Mouse (Mus musculus): ENCODE measurements around the gene Nabp1.
A peak's percentile ranks its signal among the peaks of the same experiment; 100 is the strongest.

The Nabp1 gene

DNA sequence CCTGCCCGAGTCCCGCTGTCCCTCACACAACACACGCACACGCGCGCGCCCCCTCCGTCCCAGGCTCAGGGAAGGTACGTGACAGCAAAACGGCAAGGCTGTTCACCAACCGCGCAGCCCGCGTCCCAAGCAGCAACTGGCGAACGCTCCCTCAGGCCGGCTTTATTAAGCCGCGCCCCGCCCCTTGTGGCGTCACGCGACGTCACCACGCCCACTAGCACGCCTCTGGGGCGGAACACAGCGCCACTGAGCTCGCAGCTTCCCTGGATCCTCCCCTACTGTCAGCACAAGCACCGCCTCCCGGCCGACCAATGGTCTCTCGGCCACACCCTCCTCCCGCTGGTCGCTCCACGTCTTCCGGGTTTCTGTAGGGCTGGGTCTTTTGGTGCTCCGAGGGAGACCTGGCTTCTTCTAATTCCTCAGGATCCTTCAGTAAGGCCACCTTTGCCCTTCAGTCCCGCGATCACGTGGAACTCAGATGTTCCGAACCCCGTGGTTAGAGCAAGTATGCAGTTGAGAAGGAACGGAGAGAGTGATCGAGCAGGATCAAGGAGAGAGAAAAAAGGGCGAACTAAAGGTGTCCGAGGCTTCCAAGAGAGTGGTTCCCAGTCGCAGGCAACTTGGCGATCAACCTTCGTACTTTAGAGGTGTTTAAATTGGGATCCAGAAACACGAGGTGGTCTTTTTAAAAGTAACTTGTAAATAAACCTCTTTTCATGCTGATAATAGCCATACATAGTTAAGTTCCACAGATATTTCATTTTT is at the start of gene Nabp1:
Gene Nabp1, minus strand, starts transcription at position 164 of the 765 bp plus-strand sequence.
- peak; percentile 99 for DNase-seq (ENCODE audit: low read depth, low spot score)

DNA sequence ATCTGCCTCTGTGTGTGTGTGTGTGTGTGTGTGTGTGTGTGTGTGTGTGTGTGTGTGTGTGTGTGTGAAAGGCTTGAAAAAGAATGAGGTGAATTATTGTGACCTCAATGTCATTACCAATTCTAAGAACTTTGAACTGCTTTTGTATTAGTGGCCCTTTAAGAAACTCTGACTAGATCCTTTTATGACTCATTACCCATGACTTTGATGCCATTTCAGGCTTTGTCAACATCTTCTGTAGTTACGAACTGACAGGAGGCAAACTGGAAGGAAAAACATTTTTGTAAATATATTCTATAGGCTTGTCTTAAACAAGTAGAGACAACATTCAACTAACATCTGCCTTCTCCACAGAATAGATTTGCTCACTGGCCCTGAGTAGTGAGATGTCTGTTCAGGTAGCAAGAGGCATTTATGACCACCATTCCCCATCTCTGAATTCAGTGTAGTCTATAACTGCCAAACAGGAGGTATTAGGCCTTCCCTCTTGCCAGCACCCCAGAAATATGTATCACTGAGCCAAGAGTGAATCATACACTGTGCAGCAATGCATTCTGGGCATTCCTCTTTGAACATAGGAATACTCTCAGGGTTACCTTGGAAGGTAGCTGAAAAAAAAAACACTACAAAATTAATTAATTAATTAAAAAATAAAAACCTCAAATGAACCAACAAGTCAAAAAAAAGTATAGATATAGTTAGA is 47.5 kb upstream of the Nabp1 start:
- DNase-seq (ENCODE audit: low read depth, low spot score), result peak; percentile 58

DNA sequence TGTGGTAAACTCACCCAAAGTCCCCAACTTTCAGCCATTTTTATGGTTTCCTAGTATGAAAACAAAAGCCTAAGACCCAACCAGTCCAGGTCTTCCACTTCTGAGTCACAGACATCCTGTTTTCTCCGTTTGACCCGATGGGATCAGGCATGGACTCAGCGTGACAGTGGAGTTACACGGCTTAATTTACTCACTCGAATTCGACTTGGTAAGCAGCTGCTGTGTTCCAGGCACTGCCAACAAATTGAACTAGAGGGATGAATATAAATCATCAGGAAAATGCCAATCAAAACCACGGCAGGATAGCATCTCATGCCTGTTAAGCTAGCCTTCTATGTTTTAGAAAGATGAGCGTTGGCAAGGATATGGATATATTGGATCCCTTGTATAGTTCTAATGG is 43.4 kb upstream of the Nabp1 start:
- DNase-seq (ENCODE audit: low read depth, low spot score), result no peak

DNA sequence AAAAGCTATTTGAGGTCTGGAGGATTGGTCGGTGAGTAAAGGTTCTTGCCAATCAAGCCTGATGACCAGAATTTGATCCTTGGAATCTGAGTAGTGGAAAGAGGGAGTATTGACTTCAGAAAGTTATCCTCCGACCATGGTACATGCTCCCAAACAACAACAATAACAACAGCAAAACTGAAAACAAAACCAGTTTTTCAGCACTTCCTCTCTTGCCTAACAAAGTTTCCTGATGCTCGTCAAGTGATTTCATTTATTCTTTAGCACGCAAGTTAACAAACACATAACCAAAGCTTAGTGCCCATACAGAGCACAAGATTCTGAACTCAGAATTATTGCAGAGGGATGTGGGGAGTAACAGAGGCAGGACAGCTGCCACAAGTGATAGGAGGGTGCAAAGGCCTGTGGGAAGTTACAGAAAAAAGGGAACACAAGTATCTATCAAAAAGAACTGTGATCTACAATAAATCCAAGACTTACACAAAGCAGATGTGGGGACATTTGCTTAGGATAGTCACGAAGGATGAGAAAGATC is 42.1 kb upstream of the Nabp1 start:
- peak; percentile 29 for DNase-seq (ENCODE audit: low read depth, low spot score)

DNA sequence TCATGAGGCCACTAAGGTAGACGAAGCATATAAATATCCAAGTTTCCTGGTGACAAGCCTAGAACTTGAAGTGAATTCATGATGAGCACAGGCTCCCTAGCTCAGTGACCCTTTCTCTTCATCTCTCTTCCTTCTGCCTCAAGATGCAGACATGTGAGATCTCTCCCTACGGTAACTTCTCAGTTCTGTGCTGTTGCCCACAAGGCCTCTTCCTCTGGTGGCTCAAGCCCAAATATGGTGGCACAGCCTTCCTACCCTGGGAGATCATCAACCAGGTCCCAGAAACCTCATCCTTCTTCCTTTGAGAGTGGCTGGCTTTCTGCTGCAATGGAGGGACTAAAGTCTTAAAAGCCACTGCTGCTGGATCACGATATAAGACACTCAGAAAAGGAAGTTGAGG is 40.9 kb upstream of the Nabp1 start:
- DNase-seq (ENCODE audit: low read depth, low spot score), result no peak

DNA sequence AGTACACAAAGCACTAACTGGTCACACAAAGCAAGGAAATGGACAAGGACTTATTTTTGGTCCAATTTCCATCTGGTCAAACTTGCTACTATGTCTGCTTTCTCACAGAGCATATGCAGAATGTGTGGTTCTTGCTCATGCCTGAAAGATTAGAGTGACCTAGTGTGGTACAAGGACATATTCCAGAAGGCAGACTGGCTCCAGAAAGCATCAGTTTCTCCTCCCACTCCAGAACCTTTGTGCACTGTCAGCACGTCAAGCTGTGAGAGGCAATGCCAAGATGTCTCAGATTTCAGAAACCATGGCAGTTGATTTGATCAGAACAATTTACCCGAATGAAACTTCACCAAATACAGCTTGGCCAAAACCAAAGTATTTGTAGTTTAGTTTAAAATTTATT is 37.4 kb upstream of the Nabp1 start:
- DNase-seq (ENCODE audit: low read depth, low spot score), result no peak

DNA sequence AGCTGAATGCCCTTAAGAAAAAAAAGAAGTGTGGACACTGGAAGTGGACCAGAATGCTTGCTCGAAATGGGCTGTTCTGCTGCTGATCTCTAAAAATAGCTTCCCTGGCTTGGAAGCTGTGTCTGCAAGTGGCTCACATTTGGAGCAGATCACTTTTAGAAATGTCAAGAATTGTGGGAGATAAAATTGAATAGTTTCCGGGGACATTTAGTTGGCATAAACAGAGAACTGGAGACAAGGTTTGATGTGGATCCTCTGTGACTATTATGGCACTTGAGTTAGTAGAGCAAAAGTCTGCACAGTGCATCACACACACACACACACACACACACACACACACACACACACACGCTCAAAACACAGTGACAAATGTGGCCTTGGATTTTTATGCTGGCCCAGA is 36.8 kb upstream of the Nabp1 start:
- DNase-seq (ENCODE audit: low read depth, low spot score), result no peak

DNA sequence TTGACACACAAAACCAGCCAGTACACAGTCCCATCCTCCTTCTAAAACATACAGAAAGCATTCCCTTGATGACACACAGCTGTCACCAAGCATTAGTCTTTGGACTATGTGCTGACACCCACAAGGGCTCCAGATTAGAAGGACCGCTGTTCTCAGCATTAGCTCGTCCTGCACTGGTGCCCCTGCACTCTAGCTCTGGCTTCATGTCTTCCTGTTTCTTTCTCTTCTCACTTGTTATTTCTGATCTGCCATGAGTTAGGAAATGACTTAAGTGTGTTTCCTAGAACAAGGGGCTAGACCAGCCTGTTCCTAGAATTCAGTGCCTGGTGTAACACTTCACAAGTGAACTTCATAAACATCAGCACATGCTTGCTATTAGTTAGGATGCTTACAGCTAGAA is 36.2 kb upstream of the Nabp1 start:
- DNase-seq (ENCODE audit: low read depth, low spot score), result peak; percentile 50

DNA sequence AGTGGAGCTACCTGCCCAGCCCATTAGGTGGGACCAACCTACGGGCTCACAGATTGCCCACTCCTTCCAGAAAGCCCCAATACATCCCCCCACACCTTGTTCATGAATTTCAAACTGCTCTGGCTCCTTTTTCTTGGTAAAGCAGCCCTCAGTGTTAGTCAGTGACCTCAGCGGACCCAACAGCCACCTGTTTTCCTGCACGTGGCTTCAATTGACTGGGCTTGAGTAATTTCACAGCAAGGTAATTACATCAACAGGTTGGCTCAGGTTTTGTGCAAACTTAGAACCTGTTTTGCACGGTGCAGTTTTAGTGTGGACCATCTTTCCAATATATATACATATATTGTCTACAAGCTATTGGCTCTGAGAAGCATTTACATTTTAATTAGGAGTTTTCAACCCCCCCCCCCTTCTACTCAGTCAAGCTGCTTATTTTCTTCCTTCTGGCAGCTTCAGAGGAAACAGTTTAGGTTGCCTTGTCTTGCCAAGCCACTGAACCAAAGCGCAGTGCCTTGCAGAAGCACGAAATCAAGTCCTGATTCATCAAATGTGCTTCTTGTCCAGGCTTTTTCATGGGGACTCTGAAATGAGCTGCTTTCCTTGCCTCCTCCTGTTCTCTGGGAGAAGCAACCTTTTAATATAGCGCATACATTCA is 35.0 kb upstream of the Nabp1 start:
- peak; percentile 32 for DNase-seq (ENCODE audit: low read depth, low spot score)

DNA sequence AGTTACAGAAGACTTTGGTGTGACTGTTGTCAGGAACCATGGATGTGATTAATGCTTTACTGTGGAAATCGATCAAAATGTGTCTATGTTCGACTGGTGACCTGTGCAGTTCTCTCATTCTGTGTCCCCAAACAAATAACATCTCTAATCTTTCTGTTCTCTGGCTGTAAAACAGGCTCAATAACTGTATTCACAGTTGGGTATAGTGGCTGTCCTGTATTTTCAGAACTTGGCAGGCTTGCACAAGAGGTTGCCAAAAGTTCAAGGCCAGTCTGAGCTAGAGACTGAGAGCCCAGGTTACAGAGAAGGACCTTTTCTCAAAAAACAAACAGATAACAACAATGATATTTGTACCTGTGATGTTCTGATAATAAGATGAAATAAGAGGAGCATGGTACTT is 34.1 kb upstream of the Nabp1 start:
- DNase-seq (ENCODE audit: low read depth, low spot score), result no peak

DNA sequence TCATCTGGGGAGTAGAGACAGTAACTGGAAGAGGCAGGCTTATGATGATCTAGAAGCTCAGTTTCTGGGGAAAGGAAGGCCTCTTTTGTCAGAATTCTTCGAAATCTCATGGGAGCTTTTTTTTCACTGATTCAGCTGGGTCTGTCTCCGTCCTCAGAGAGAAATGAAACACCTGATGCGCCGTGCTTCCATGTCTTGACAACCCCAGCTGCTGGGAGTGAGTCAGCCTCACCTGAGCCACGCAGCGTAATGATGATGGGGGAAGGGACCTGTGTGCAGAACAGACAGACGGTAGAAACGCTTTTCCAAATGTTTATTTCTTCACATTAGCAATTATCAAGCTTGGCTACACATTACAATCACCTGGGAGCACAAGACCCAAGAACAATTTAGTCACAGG is 31.6 kb upstream of the Nabp1 start:
- peak; percentile 36 for DNase-seq (ENCODE audit: low read depth, low spot score)

DNA sequence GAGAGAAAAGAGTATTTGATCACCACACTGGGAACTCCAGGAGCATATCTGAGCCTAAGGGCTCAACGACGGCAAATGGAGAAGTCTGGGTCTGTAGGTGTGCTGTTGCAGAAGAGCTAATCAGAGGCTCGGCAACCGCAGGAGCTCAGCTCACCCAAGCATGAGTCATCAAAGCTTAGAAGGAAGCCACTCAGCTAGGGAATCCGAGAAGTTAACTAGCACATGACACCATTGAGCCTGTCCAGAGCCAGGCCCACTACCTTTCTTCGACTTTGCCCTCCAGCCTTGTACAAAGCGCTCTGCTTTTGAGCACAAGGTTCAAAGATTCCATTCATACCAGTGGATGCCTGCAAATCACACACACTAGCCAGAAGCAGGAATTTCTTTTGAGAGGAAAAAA is 30.9 kb upstream of the Nabp1 start:
- DNase-seq (ENCODE audit: low read depth, low spot score), result peak; percentile 78

DNA sequence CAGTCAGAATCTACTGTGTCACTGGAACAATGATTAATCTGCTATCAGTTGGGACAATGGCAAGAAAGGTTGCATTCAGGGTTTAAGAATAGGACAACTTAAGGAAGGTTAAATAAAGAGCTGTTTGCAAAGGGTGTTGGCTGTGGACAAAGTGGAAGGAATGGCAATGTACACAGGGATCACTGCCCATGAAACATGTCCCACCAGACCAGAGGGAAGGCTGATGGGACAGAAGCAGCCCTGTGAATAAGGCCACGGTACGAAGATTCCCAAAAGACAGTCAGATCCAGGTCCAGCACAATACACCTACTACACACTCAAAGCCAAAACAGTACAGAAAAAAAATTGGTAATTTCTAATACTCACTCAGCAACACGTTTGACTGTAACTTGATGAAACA is 30.3 kb upstream of the Nabp1 start:
- no peak for DNase-seq (ENCODE audit: low read depth, low spot score)

DNA sequence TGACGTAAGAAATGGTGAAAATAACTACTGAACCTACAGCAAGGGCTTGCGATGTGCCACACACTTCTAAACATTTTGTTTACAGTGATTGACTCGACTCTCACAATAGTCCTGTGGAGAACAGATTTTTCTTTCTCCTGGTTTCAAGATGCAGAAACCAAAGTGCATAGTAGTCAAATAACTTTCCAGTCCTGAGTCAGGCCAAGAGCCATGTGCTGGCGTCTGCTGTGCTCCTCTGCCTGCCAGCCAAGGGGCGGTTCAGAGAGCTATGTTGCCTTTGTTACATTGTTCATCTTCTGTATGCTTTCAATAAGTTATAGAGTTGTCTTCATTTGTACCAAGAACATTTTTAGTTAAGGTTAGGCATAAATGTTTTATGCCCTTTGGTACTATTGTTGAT is 29.2 kb upstream of the Nabp1 start:
- DNase-seq (ENCODE audit: low read depth, low spot score), result no peak

DNA sequence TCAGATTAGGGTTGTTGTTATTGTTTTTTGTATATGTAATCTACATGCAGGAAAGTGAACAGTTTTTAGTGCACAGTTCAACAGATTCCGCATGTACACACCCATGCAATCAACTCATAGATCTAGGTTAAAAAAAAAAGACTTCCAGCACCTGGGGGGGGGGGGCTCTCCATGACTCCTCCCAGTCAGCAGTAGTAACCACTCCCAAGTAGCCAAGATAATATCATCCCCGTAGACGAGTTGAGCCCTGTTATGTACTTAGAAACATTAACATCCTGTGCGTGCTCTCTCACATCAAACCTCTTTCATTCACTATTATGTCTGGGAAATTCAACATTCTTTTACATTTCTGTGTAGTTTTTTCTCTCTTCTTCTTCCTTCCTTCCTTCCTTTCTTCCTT is 28.0 kb upstream of the Nabp1 start:
- DNase-seq (ENCODE audit: low read depth, low spot score), result peak; percentile 67

DNA sequence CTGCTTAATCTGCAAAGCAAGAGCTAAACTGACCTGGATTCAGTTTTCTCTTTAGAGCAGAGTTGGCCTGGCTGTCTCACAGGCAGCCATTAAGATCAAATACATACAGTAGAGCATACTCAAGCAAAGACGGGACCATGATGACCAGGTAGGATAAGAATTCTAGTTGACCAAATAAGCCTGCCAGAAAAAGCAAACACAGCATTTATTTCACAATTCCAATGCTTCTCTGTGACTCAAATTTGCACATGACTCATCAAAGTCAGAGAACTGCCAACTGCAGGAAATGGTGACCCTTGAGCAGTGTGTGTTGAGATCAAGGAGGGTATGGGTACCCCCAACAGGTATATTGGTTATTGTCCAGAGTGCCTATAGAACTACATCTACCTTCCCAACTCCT is 27.4 kb upstream of the Nabp1 start:
- no peak for DNase-seq (ENCODE audit: low read depth, low spot score)

DNA sequence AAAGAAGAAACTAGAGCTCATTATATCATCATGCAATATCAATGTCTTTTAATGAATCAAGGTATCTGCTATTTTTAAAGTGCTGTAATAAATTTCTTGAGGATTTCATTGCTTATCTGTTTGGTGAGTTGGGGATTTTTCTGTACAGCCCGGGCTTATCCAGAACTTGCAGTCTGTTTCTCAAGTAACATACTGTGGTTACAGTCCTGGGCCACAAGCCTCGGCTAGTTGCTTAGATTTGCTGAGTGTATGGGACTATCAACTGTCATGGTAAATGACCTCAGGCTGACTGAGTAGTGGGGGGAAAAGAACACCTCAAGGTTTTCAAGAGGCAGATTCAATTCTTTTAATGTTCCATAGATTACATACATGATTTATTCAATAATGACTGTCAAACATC is 24.8 kb upstream of the Nabp1 start:
- DNase-seq (ENCODE audit: low read depth, low spot score), result no peak

DNA sequence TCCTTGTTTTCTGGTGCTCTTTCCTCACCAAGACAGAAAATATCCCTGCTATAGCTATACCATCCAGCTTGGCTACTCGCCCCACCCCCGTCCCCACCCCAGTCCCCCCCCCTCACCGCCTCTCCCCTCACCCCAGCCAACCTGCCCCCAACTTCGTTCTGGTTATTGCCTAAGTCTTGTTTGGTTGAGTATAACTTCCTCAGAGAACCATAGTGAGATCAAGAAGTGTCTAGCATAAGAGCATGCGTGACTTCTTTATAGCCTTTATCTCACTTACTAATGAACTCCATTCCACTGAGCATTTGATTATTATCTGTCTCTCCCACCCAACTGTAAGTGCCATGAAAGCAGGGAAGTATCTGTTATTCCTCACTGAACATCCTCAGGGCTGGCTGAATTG is 24.1 kb upstream of the Nabp1 start:
- no peak for DNase-seq (ENCODE audit: low read depth, low spot score)

DNA sequence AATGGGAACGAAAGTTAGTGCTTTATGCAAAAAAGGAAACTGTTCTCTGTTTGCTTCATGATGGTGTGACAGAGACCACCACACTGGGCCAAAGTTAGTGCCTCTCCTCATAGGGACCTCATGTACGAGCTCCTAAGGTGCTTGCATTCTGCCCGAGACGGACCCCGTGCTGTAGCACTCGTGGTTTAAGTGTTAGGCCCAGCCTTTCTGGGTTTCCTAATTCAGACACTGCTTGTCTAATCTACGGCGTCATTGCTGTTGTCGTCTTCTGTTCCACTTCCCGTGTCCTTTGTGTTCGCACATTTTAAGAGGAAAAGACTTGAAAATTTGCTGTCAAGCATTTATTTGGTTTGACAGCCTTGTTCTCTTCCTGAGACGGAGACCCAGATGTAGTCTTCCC is 23.0 kb upstream of the Nabp1 start:
- peak; percentile 48 for DNase-seq (ENCODE audit: low read depth, low spot score)

DNA sequence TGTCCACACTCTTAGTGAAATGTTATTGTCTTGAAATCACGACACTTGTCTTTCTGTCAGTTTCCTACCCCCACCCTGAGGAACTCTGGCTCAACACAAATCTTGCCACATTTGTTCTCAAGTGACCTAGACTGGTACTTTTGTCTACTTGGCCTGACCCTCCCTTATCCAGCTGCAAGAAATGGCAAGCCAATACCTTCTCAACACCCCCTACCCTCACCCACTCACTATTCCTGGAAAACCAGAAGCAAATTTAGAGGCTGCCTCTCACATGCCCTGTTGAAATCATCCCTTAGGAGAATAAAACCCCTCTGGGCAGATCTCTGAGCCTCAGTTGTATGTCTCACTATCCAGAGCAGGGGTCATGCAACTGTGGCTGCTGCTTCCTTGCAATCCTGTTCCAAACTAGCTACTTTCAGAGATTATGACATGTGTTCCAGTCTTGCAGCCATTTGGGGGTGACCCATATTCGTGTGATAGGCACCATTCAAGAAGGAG is 20.4 kb upstream of the Nabp1 start:
- no peak for DNase-seq (ENCODE audit: low read depth, low spot score)

DNA sequence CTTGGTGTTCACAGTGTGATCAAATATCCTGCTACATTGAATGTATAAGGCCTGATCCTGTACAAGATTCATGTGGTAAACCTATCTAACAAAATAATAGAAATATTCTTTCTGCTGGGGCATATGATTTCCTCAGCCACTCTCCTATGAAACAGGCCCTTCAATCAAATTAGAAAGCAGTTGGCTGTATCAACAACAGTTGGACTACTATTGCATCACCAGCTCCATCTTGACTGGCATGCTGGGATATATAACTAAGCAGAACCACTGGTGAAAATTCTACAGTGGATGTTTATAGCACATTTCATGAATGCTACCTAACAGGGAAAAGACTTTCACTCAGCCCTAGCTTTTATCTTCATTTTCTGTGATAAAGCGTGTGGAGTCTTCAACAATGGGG is 17.9 kb upstream of the Nabp1 start:
- no peak for DNase-seq (ENCODE audit: low read depth, low spot score)

DNA sequence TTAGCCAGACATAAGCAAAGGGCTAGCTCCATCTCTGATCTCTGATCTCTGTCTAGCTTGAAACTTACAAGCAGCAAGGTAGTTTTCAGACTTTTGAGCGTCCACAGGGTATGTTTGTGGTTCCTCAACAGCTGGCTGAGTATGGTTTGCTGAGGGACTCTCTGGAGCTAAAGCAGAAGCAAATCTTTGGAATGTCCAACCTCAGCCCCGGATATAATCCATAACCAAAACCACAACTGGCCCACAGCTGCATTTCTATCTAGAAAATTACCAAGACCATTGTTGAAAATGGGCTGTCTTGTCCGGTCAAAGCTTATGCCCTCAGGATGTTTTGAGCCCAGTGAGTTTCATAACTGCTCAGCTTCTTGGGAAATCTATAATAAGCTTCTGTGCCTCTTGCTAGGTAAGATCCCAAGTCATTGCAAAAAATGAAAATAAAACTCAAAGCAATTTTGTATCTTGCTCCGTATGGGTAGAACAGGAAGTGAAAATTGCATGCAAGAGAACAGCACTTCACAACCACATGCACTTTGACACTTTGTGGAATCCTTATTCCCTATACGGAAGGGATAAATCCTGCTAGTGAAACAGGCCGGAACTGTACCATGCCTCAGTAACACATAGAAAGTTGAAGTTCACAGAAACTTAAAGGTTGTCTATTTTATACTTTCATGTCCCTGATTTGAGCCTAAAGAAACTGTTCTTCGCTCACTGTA is 15.5 kb upstream of the Nabp1 start:
- no peak for DNase-seq (ENCODE audit: low read depth, low spot score)

Measured in CD4-positive, CD25-positive, alpha-beta regulatory T cell, adult 2 months (primary cell).